Mouse (Mus musculus): ENCODE data around the gene Crip3.

DNA sequence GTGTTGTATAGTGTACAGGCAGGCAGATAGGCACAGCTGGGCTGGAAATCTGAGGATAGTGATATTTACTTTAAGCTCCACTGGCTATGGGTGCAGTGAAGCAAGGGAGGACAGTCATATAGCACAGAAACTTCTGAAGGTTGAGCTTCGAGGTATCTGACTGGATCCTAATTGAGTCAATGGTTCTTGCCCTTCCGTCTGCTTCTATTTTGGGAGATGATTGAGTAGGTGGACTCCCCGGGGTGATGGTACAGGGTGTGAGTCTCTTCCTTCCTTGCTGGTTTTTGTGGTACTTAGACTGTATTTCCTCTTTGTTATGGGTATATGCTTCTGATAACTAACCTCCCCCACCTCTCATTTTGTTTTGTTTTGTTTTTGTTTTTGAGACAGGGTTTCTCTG is 40.5 kb upstream of the Crip3 start:
- TF ChIP-seq CTCF (IDR thresholded peaks at IDR 0.05; ENCODE audit: control insufficient read depth, insufficient read depth, insufficient read length) (no peak), MYOD1 (IDR thresholded peaks at IDR 0.05; ENCODE audit: control insufficient read depth, insufficient read length, low read depth) (no peak), MAX (IDR thresholded peaks at IDR 0.05) (no peak), USF1 (IDR thresholded peaks at IDR 0.05; ENCODE audit: low read depth) (no peak)

All from C2C12 (cell line).